Comparison of ENCODE assay signal across 25 mouse cellular contexts in genomic region chr14:54218721-54219120, GRCm38 (mm10). TPM values are rescaled to one million over a fixed set of nuclear protein-coding genes. Genes with fewer than 3 reads are reported as not detected.
DNase-seq lines count a peak whose midpoint lies in the region; ATAC-seq lines count a peak whose summit lies in the region.
"Had no signal": no experiment of that assay in that cellular context is flagged by ENCODE, and none has a peak within 500 bp of the region (broad histone marks: within the 10 kb centered on the region; RNA-seq: fewer than 3 reads in every experiment).

No protein-coding gene starts in this region.

- DNase-seq in heart, adult 11 months: peak; percentile 77
- DNase-seq in heart, adult 18-20 months: no peak
- DNase-seq in CD4-positive, CD25-positive, alpha-beta regulatory T cell, adult 2 months (ENCODE audit: low read depth, low spot score): peak; percentile 74
- no peak for DNase-seq in frontal cortex, adult 2 months (ENCODE audit: extremely low spot score in 1 of 2, low spot score in 1 of 2)
- no peak for DNase-seq in left cerebral cortex, postnatal 36 days (ENCODE audit: low spot score in 2 of 2)
- DNase-seq: cerebellum, adult 8-10 months; gastrocnemius, postnatal 25 days; heart, postnatal 10 days; kidney, adult 9 months; kidney, postnatal 25 days; left cerebral cortex, postnatal 4 days; right cerebral cortex, postnatal 14 days; spleen, adult 18-20 months had no signal

- H3K4me1 ChIP-seq in embryonic facial prominence, embryonic 12.5 days: peaks cover 17% of the 10 kb centered on the region
- peaks cover 21% of the 10 kb centered on the region for H3K4me1 ChIP-seq in limb, embryonic 13.5 days
- H3K4me1 ChIP-seq: neural tube, embryonic 12.5 days; stomach, embryonic 15.5 days had no signal

- 36% methylated on average over 9 of the region's 9 CpGs for WGBS in embryonic facial prominence, embryonic 12.5 days
- 17% methylated on average over 9 of the region's 9 CpGs for WGBS in limb, embryonic 13.5 days

- intact Hi-C loops in left cerebral cortex, postnatal 36 days (cut with DNase I): no loop called here

- H3K4me2 ChIP-seq in embryonic facial prominence, embryonic 12.5 days (replicated peaks): 0 out of 2 replicates have a peak overlapping the region, but pooled peaks have one; percentile 7
- peak overlapping the region; percentile 33; the same call in 1 of the 2 replicates for H3K4me2 ChIP-seq in limb, embryonic 13.5 days (replicated peaks)
- H3K4me2 ChIP-seq: heart, embryonic 11.5 days; hindbrain, embryonic 12.5 days; intestine, embryonic 15.5 days; lung, embryonic 15.5 days; midbrain, embryonic 11.5 days; neural tube, embryonic 12.5 days; stomach, embryonic 15.5 days had no signal

- H3K27me3 ChIP-seq in embryonic facial prominence, embryonic 12.5 days: no peaks in the 10 kb centered on the region
- no peaks in the 10 kb centered on the region for H3K27me3 ChIP-seq in limb, embryonic 13.5 days
- H3K27me3 ChIP-seq: CH12.LX; hindbrain, embryonic 12.5 days; intestine, embryonic 15.5 days; lung, embryonic 15.5 days; neural tube, embryonic 12.5 days; stomach, embryonic 15.5 days had no signal

- H3K36me3 ChIP-seq in embryonic facial prominence, embryonic 12.5 days: no peaks in the 10 kb centered on the region
- H3K36me3 ChIP-seq in limb, embryonic 13.5 days: no peaks in the 10 kb centered on the region
- H3K36me3 ChIP-seq: hindbrain, embryonic 12.5 days; intestine, embryonic 15.5 days; lung, embryonic 15.5 days; neural tube, embryonic 12.5 days; stomach, embryonic 15.5 days had no signal

- no peak overlapping the region for H3K4me3 ChIP-seq in embryonic facial prominence, embryonic 12.5 days
- no peak overlapping the region for H3K4me3 ChIP-seq in limb, embryonic 13.5 days
- H3K4me3 ChIP-seq: hindbrain, embryonic 12.5 days; intestine, embryonic 15.5 days; lung, embryonic 15.5 days; neural tube, embryonic 12.5 days; stomach, embryonic 15.5 days had no signal

- H3K9ac ChIP-seq in embryonic facial prominence, embryonic 12.5 days: no peak overlapping the region
- no peak overlapping the region for H3K9ac ChIP-seq in limb, embryonic 13.5 days
- H3K9ac ChIP-seq: hindbrain, embryonic 12.5 days; intestine, embryonic 15.5 days; liver, embryonic 14.5 days; lung, embryonic 15.5 days; neural tube, embryonic 12.5 days; stomach, embryonic 15.5 days had no signal

- H3K9me3 ChIP-seq in embryonic facial prominence, embryonic 12.5 days: no peaks in the 10 kb centered on the region
- no peaks in the 10 kb centered on the region for H3K9me3 ChIP-seq in limb, embryonic 13.5 days
- H3K9me3 ChIP-seq: hindbrain, embryonic 12.5 days; intestine, embryonic 15.5 days; lung, embryonic 15.5 days; neural tube, embryonic 12.5 days; stomach, embryonic 15.5 days had no signal

- 0 out of 2 replicates have a peak overlapping the region, but pooled peaks have one; percentile 23 for H3K27ac ChIP-seq in embryonic facial prominence, embryonic 12.5 days
- no peak overlapping the region for H3K27ac ChIP-seq in limb, embryonic 13.5 days
- H3K27ac ChIP-seq: hindbrain, embryonic 12.5 days; intestine, embryonic 15.5 days; liver, embryonic 14.5 days; lung, embryonic 15.5 days; macrophage; neural tube, embryonic 12.5 days; stomach, embryonic 15.5 days had no signal

- no peak for ATAC-seq in embryonic facial prominence, embryonic 12.5 days (ENCODE audit: insufficient number of reproducible peaks, insufficient read depth, low FRiP score, low TSS enrichment)
- ATAC-seq in limb, embryonic 13.5 days (ENCODE audit: low FRiP score, low read depth): no peak
- ATAC-seq: intestine, embryonic 15.5 days had no signal

RNA-seq across cellular contexts. Expression of gene Dad1, which starts 35.2 kb away (rescaled TPM):
- total RNA-seq in heart, adult 18-20 months (2021): 100 to 1,000 TPM; 107 to 112 TPM
- polyA plus RNA-seq in embryonic facial prominence, embryonic 12.5 days (2016; fragmentation: Nextera tagmentation; extraction: Ambion mirVana): 264 and 270 TPM in 2 replicates
- 357 and 379 TPM in 2 replicates for polyA plus RNA-seq in limb, embryonic 13.5 days (2015; fragmentation: Nextera tagmentation; extraction: Ambion mirVana)
- 204 and 283 TPM in 2 replicates for polyA plus RNA-seq in frontal cortex, adult 2 months (2012; rRNA removed)
- total RNA-seq in left cerebral cortex, postnatal 36 days (2021): 100 to 1,000 TPM; 114 to 126 TPM

RNA-seq across cellular contexts. Expression of gene Abhd4, which starts 35.3 kb away (rescaled TPM):
- 10 to 100 TPM; 38.2 to 43.4 TPM for total RNA-seq in heart, adult 18-20 months (2021)
- polyA plus RNA-seq in embryonic facial prominence, embryonic 12.5 days (2016; fragmentation: Nextera tagmentation; extraction: Ambion mirVana): 51.5 and 51.9 TPM in 2 replicates
- 46.5 and 51.0 TPM in 2 replicates for polyA plus RNA-seq in limb, embryonic 13.5 days (2015; fragmentation: Nextera tagmentation; extraction: Ambion mirVana)
- polyA plus RNA-seq in frontal cortex, adult 2 months (2012; rRNA removed): 57.3 and 71.9 TPM in 2 replicates
- total RNA-seq in left cerebral cortex, postnatal 36 days (2021): 10 to 100 TPM; 45.9 to 53.4 TPM

Comparison
In these comparisons a context has a peak if more than half of its experiments do, and no peak if none do; other contexts are left out.
1. DNase-seq: peak in heart, adult 11 months (single experiment) and CD4-positive, CD25-positive, alpha-beta regulatory T cell, adult 2 months (single experiment); none in heart, adult 18-20 months (0 of 2), frontal cortex, adult 2 months (0 of 2) and left cerebral cortex, postnatal 36 days (0 of 2).